Mouse (Mus musculus): Measurements from ENCODE around the gene Cers1. TPM values are rescaled to one million over a fixed set of nuclear protein-coding genes. Genes with fewer than 3 reads are reported as not detected.

Cers1 gene
- polyA plus RNA-seq, 1 experiment: 0.23 TPM

DNA sequence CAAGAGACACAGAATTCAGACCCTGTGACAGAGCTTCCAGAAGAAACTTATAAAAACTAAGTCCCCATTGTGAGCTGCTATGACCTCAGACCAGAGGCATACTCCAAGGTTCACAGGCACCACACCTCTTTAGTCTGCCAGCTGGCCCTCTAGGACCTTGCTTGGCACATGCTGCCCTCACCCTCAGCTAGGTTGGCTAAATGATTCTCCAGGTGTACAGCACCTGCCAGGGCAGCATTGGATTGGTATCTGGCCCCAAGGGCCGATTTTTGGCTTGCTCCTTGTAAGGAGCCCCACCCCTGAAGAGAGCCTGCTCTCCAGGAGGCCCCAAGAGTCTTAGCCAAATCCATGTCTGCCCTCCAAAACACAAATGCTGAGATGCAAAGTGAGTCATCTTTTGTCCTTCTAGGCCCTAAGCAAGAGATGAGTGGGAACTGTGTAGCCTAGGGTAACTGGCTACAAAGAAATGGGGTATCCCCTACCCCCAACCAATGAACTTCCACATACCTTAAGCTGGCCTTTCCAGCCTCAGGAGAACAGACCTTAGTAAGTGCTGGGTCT is 32.4 kb downstream of the Cers1 start:
- no peaks in the 10 kb centered on the region for H3K27me3 ChIP-seq (ENCODE audit: control insufficient read depth, insufficient read depth, insufficient read length)
- H3K36me3 ChIP-seq (ENCODE audit: control insufficient read depth, insufficient read depth): peaks cover 37% of the 10 kb centered on the region
- H3K79me3 ChIP-seq (ENCODE audit: low read depth): peaks cover 93% of the 10 kb centered on the region
- H3K4me3 ChIP-seq (ENCODE audit: insufficient read depth, poor library complexity, severe bottlenecking): no peak overlapping the region
- H3K79me2 ChIP-seq (ENCODE audit: control insufficient read depth, insufficient read depth): peaks cover 100% of the 10 kb centered on the region
- TF ChIP-seq MYOG (IDR thresholded peaks at IDR 0.05; ENCODE audit: control insufficient read depth, extremely low read depth, insufficient read length) (no peak), CEBPB (IDR thresholded peaks at IDR 0.05; ENCODE audit: low read depth) (no peak), MAX (IDR thresholded peaks at IDR 0.05) (no peak), CTCF (IDR thresholded peaks at IDR 0.05; ENCODE audit: control insufficient read depth, insufficient read depth, insufficient read length) (no peak), USF1 (IDR thresholded peaks at IDR 0.05; ENCODE audit: low read depth) (no peak), MYOD1 (IDR thresholded peaks at IDR 0.05; ENCODE audit: control insufficient read depth, insufficient read length, low read depth) (no peak), FOSL1 (IDR thresholded peaks at IDR 0.05; ENCODE audit: insufficient read depth, low read length, poor library complexity, severe bottlenecking) (no peak)
- H3ac ChIP-seq (ENCODE audit: control insufficient read depth, insufficient read length, low read depth): no peak overlapping the region

DNA sequence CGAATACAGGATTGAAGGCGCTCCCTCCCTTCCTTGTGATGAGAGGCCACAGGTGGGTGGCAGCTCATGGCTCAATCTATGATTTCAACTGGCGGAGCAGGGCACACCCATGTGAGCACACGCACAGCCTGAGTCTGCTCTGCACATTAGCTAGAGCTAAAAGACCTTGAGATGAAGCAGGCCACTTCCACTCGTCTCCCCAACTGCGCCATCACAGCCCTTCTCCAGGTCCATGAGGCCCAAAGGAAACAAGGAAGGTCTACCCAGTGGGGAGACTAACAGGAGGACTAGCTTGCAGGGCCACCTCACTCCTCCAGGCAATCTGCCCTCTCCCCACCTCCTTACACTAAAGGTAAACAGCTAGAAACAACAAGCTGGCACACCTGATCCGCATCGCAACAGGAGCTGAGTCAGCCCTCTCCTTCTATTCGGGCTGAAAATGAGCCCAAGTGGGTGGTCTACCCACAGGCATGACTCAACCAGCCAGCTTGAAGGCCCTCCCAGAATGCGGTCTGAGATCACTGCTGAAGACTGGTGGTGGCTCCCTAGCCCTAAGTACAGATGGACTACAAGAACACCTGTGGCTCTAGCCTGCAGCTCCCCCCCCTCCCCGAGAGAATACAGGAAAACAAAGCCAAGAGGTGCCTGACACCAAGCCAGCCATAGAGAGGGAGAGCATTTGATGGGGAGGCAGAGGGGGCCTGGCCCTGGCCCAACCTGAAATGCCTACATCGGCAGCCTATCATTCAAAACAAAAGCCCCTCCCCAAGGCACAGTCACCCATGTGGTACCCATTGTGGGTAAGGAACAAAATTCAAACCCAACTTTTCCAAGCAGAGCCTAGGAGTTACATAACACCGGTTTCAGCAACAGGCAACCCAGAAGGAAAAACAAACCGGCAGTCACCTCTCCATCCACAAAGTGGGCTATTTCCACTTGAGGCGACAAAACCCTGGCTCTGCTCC is 35.7 kb downstream of the Cers1 start:
- Histone ChIP-seq H3K79me3 (ENCODE audit: low read depth) (peaks cover 65% of the 10 kb centered on the region), H3K36me3 (ENCODE audit: control insufficient read depth, insufficient read depth) (peaks cover 20% of the 10 kb centered on the region), H3K27me3 (ENCODE audit: control insufficient read depth, insufficient read depth, insufficient read length) (no peaks in the 10 kb centered on the region), H3ac (ENCODE audit: control insufficient read depth, insufficient read length, low read depth) (peak overlapping the region; percentile 81), H3K4me3 (ENCODE audit: insufficient read depth, poor library complexity, severe bottlenecking) (peak overlapping the region; percentile 90), H3K79me2 (ENCODE audit: control insufficient read depth, insufficient read depth) (peaks cover 67% of the 10 kb centered on the region)
- TF ChIP-seq CEBPB (IDR thresholded peaks at IDR 0.05; ENCODE audit: low read depth) (no peak), USF1 (IDR thresholded peaks at IDR 0.05; ENCODE audit: low read depth) (no peak), MYOD1 (IDR thresholded peaks at IDR 0.05; ENCODE audit: control insufficient read depth, insufficient read length, low read depth) (no peak), MYOG (IDR thresholded peaks at IDR 0.05; ENCODE audit: control insufficient read depth, extremely low read depth, insufficient read length) (no peak), MAX (IDR thresholded peaks at IDR 0.05) (no peak), FOSL1 (IDR thresholded peaks at IDR 0.05; ENCODE audit: insufficient read depth, low read length, poor library complexity, severe bottlenecking) (no peak), CTCF (IDR thresholded peaks at IDR 0.05; ENCODE audit: control insufficient read depth, insufficient read depth, insufficient read length) (no peak)

DNA sequence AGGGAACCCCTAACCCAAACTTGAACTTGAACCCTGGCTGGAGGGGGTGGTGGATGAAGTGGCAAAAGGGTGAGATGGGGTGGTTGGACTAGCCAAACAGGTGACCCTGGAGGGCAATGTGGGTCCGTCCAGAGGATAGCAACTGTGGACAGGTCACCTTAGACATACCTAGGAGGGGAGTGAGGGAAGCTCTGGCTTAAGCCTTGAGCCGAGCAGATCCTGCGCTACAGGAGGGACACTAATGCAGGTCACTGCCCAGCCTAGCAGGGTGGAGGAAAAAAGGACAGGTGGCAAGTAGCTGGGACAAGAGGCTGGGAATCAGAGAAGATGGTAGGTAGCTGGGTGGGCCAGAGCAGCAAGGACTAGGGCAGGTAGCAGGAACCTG is 36.4 kb downstream of the Cers1 start:
- peaks cover 58% of the 10 kb centered on the region for H3K79me3 ChIP-seq (ENCODE audit: low read depth)
- peaks cover 16% of the 10 kb centered on the region for H3K36me3 ChIP-seq (ENCODE audit: control insufficient read depth, insufficient read depth)
- peaks cover 61% of the 10 kb centered on the region for H3K79me2 ChIP-seq (ENCODE audit: control insufficient read depth, insufficient read depth)
- no peaks in the 10 kb centered on the region for H3K27me3 ChIP-seq (ENCODE audit: control insufficient read depth, insufficient read depth, insufficient read length)
- peak overlapping the region; percentile 90 for H3K4me3 ChIP-seq (ENCODE audit: insufficient read depth, poor library complexity, severe bottlenecking)
- no peak for TF ChIP-seq MYOG (IDR thresholded peaks at IDR 0.05; ENCODE audit: control insufficient read depth, extremely low read depth, insufficient read length)
- TF ChIP-seq FOSL1 (IDR thresholded peaks at IDR 0.05; ENCODE audit: insufficient read depth, low read length, poor library complexity, severe bottlenecking): no peak
- no peak for TF ChIP-seq MYOD1 (IDR thresholded peaks at IDR 0.05; ENCODE audit: control insufficient read depth, insufficient read length, low read depth)
- TF ChIP-seq MAX (IDR thresholded peaks at IDR 0.05): no peak
- TF ChIP-seq USF1 (IDR thresholded peaks at IDR 0.05; ENCODE audit: low read depth): no peak
- no peak for TF ChIP-seq CEBPB (IDR thresholded peaks at IDR 0.05; ENCODE audit: low read depth)
- TF ChIP-seq CTCF (IDR thresholded peaks at IDR 0.05; ENCODE audit: control insufficient read depth, insufficient read depth, insufficient read length): no peak
- peak overlapping the region; percentile 81 for H3ac ChIP-seq (ENCODE audit: control insufficient read depth, insufficient read length, low read depth)

DNA sequence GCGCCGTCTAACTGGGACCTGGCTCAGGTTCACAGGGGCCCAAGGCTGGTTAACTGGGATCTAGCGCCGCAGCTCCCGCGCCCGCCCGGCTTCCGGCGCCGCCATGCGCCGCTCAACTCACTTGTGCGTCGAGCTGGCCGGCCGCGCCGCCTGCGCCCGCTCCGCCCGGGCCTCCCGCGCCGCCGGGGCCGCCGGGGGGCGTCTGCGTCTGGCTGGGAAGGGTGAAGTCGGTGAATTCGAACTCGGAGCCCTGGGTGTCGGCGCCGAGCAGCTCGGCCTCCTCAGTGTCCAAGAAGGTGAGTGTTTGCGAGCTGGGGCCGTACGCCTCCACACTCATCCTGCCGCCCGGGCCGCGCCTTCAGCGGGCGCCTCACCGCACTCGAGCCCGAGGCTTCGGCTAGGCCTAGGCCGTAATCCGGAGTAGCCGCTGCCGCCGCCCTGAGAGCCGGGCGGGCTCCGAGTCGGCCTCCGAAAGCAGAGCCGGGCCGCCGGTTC is 37.1 kb downstream of the Cers1 start:
- TF ChIP-seq CTCF (IDR thresholded peaks at IDR 0.05; ENCODE audit: control insufficient read depth, insufficient read depth, insufficient read length) (no peak), MAX (IDR thresholded peaks at IDR 0.05) (peak; percentile 10)
- Histone ChIP-seq H3K4me3 (ENCODE audit: insufficient read depth, poor library complexity, severe bottlenecking) (peak overlapping the region; percentile 90), H3K79me2 (ENCODE audit: control insufficient read depth, insufficient read depth) (peaks cover 53% of the 10 kb centered on the region), H3K36me3 (ENCODE audit: control insufficient read depth, insufficient read depth) (peaks cover 12% of the 10 kb centered on the region), H3K27me3 (ENCODE audit: control insufficient read depth, insufficient read depth, insufficient read length) (no peaks in the 10 kb centered on the region), H3K79me3 (ENCODE audit: low read depth) (peaks cover 51% of the 10 kb centered on the region), H3ac (ENCODE audit: control insufficient read depth, insufficient read length, low read depth) (peak overlapping the region; percentile 81)

DNA sequence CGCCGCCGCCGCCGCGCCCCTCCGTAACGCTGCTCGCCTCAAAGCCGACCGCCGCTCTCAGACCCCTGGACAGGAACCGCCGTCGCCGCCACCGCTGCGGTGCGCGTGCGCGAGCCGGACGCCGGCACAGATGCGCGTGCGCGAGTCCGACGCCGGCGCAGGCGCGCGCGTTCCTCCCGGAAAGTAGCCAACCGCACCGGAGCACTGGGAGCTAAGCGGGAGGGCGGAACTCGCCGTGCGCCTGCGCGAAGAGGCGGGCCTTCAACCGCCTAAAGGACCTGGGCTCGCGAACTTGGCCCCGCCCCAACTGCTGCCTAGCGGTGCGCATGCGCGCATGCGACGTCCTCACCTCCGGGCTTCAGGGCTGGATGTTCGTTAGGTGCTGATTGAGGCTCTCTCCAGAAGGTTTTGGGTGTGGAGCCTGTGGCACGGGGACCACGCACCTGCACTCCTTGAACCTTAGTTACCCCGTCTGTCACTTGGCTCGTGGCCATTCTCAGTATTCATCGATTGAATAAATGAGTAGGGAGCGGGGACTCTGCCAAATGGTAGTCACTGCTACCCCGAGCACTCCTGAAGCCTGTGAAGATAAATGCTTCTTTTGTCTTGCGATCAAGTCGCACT is 37.7 kb downstream of the Cers1 start, which contains the start of gene Upf1:
Upf1 (minus strand) TSS at position 85 of the 624 bp plus-strand sequence.
- Histone ChIP-seq H3K36me3 (ENCODE audit: control insufficient read depth, insufficient read depth) (peaks cover 6% of the 10 kb centered on the region), H3K4me3 (ENCODE audit: insufficient read depth, poor library complexity, severe bottlenecking) (peak within 1 kb of the TSS; percentile 90), H3ac (ENCODE audit: control insufficient read depth, insufficient read length, low read depth) (peak within 1 kb of the TSS; percentile 81), H3K79me2 (ENCODE audit: control insufficient read depth, insufficient read depth) (peaks cover 47% of the 10 kb centered on the region), H3K27me3 (ENCODE audit: control insufficient read depth, insufficient read depth, insufficient read length) (no peaks in the 10 kb centered on the region), H3K79me3 (ENCODE audit: low read depth) (peaks cover 45% of the 10 kb centered on the region)
- TF ChIP-seq MYOG (IDR thresholded peaks at IDR 0.05; ENCODE audit: control insufficient read depth, extremely low read depth, insufficient read length) (no peak), MAX (IDR thresholded peaks at IDR 0.05) (no peak), USF1 (IDR thresholded peaks at IDR 0.05; ENCODE audit: low read depth) (no peak), FOSL1 (IDR thresholded peaks at IDR 0.05; ENCODE audit: insufficient read depth, low read length, poor library complexity, severe bottlenecking) (no peak), MYOD1 (IDR thresholded peaks at IDR 0.05; ENCODE audit: control insufficient read depth, insufficient read length, low read depth) (no peak), CEBPB (IDR thresholded peaks at IDR 0.05; ENCODE audit: low read depth) (no peak), CTCF (IDR thresholded peaks at IDR 0.05; ENCODE audit: control insufficient read depth, insufficient read depth, insufficient read length) (no peak)
